Mouse (Mus musculus): ENCODE data around the gene Zfp61. TPM values are rescaled to one million over a fixed set of nuclear protein-coding genes. Genes with fewer than 3 reads are reported as not detected.

The Zfp61 gene
- total and polyA plus RNA-seq, 3 experiments = 9.9 to 15.3 TPM; not detected in 1

DNA sequence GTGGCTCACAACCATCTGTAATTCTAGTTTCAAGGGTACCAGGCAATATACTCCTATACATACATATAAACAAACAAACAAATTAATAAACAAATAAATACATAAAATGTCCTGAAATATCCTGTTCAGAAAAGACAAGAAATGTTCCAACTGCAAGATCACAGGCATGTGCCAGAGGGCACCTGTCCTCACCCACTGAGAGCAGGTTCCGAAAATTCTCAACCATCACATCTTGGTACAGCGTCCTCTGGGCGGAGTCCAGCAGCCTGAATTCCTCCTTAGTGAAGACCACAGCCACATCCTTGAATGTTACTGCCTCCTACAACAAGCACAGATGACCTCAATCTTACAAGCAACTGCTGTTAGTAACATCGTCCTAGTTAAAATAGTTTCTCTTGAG lies 6.3 kb downstream of the Zfp61 start:
- Histone ChIP-seq H3K4me1 (ENCODE audit: control insufficient read depth in 1 of 2, insufficient read depth in 2 of 2, low read length in 2 of 2) (no peaks in the 10 kb centered on the region), H3K9me3 (replicated peaks; ENCODE audit: insufficient read depth, low read length) (no peaks in the 10 kb centered on the region), H3K4me3 (ENCODE audit: control insufficient read depth in 1 of 2, insufficient read depth in 1 of 2, low read depth in 2 of 2, low read length in 2 of 2) (no peak overlapping the region), H3K36me3 (ENCODE audit: control insufficient read depth in 1 of 2, insufficient read depth in 2 of 2, low read length in 2 of 2) (no peaks in the 10 kb centered on the region; a peak in 1 of 4 replicates), H3K27me3 (ENCODE audit: control insufficient read depth in 1 of 2, insufficient read depth in 2 of 2, low read length in 2 of 2) (no peaks in the 10 kb centered on the region), H3K27ac (ENCODE audit: control insufficient read depth, low read depth, low read length) (no peak overlapping the region), H3K79me2 (ENCODE audit: control insufficient read depth, insufficient read depth, low read length, poor library complexity) (peaks cover 4% of the 10 kb centered on the region), H3K9ac (ENCODE audit: control insufficient read depth, low read depth, low read length, poor library complexity, severe bottlenecking) (no peak overlapping the region)
- TF ChIP-seq MAFK (IDR thresholded peaks at IDR 0.05; ENCODE audit: borderline replicate concordance, low read depth, low read length) (no peak), NELFE (IDR thresholded peaks at IDR 0.05; ENCODE audit: low read depth, low read length) (no peak), NRF1 (IDR thresholded peaks at IDR 0.05; ENCODE audit: insufficient read depth, low read depth, low read length, poor library complexity, severe bottlenecking) (no peak), MAX (IDR thresholded peaks at IDR 0.05; ENCODE audit: low read length) (no peak), POLR2A (IDR thresholded peaks at IDR 0.05; ENCODE audit: control insufficient read depth in 1 of 2, insufficient read depth in 1 of 2, low read depth in 1 of 2, low read length in 2 of 2, poor library complexity in 1 of 2) (no peak), ELF1 (IDR thresholded peaks at IDR 0.05; ENCODE audit: low read depth, low read length) (no peak), MEF2A (IDR thresholded peaks at IDR 0.05; ENCODE audit: extremely low read depth, insufficient replicate concordance, low read depth, low read length, poor library complexity, severe bottlenecking) (no peak), ZMIZ1 (IDR thresholded peaks at IDR 0.05; ENCODE audit: low read depth, low read length) (no peak), BHLHE40 (IDR thresholded peaks at IDR 0.05; ENCODE audit: borderline replicate concordance, low read depth, low read length) (no peak), ETS1 (IDR thresholded peaks at IDR 0.05; ENCODE audit: low read depth, low read length) (no peak), TBP (IDR thresholded peaks at IDR 0.05; ENCODE audit: low read depth, low read length) (no peak), EP300 (IDR thresholded peaks at IDR 0.05; ENCODE audit: low read depth in 1 of 2, low read length in 2 of 2) (no peak), RCOR1 (IDR thresholded peaks at IDR 0.05; ENCODE audit: low read depth, low read length) (no peak)
- no peak for DNase-seq (ENCODE audit: low read depth, low spot score)

GRCm38 (mm10) chr7:24293061-24293851 lies 7.8 kb downstream of the Zfp61 start:
- Histone ChIP-seq H3K36me3 (ENCODE audit: control insufficient read depth in 1 of 2, insufficient read depth in 2 of 2, low read length in 2 of 2) (no peaks in the 10 kb centered on the region; a peak in 1 of 4 replicates), H3K9me3 (replicated peaks; ENCODE audit: insufficient read depth, low read length) (no peaks in the 10 kb centered on the region), H3K4me3 (ENCODE audit: control insufficient read depth in 1 of 2, insufficient read depth in 1 of 2, low read depth in 2 of 2, low read length in 2 of 2) (no peak overlapping the region), H3K9ac (ENCODE audit: control insufficient read depth, low read depth, low read length, poor library complexity, severe bottlenecking) (no peak overlapping the region), H3K27me3 (ENCODE audit: control insufficient read depth in 1 of 2, insufficient read depth in 2 of 2, low read length in 2 of 2) (no peaks in the 10 kb centered on the region), H3K4me1 (ENCODE audit: control insufficient read depth in 1 of 2, insufficient read depth in 2 of 2, low read length in 2 of 2) (no peaks in the 10 kb centered on the region), H3K27ac (ENCODE audit: control insufficient read depth, low read depth, low read length) (no peak overlapping the region), H3K79me2 (ENCODE audit: control insufficient read depth, insufficient read depth, low read length, poor library complexity) (no peaks in the 10 kb centered on the region)
- no peak for DNase-seq (ENCODE audit: low read depth, low spot score)
- TF ChIP-seq MAZ (IDR thresholded peaks at IDR 0.05; ENCODE audit: low read depth, low read length) (no peak), E2F4 (IDR thresholded peaks at IDR 0.05; ENCODE audit: borderline replicate concordance, low read depth, low read length) (no peak), SIN3A (IDR thresholded peaks at IDR 0.05; ENCODE audit: low read length) (no peak), TAL1 (IDR thresholded peaks at IDR 0.05; ENCODE audit: low read length) (no peak), ZKSCAN1 (IDR thresholded peaks at IDR 0.05; ENCODE audit: low read depth, low read length) (no peak), TBP (IDR thresholded peaks at IDR 0.05; ENCODE audit: low read depth, low read length) (no peak), MAFK (IDR thresholded peaks at IDR 0.05; ENCODE audit: borderline replicate concordance, low read depth, low read length) (no peak), TCF12 (IDR thresholded peaks at IDR 0.05; ENCODE audit: low read depth, low read length) (no peak), CTCF (IDR thresholded peaks at IDR 0.05 in 2 of 3, conservative IDR thresholded peaks at IDR 0.05 in 1 of 3; ENCODE audit: control insufficient read depth in 1 of 3, insufficient read depth in 1 of 3, low read depth in 2 of 3, low read length in 3 of 3, poor library complexity in 1 of 3, severe bottlenecking in 1 of 3) (no peak), EP300 (IDR thresholded peaks at IDR 0.05; ENCODE audit: low read depth in 1 of 2, low read length in 2 of 2) (no peak), ZNF384 (IDR thresholded peaks at IDR 0.05; ENCODE audit: low read depth, low read length) (no peak), MEF2A (IDR thresholded peaks at IDR 0.05; ENCODE audit: extremely low read depth, insufficient replicate concordance, low read depth, low read length, poor library complexity, severe bottlenecking) (no peak), KAT2A (conservative IDR thresholded peaks at IDR 0.05; ENCODE audit: low read depth, low read length) (no peak), ZMIZ1 (IDR thresholded peaks at IDR 0.05; ENCODE audit: low read depth, low read length) (no peak), MYC (IDR thresholded peaks at IDR 0.05; ENCODE audit: low read depth, low read length) (no peak), POLR2AphosphoS2 (IDR thresholded peaks at IDR 0.05; ENCODE audit: low read length) (no peak), POLR2A (IDR thresholded peaks at IDR 0.05; ENCODE audit: control insufficient read depth in 1 of 2, insufficient read depth in 1 of 2, low read depth in 1 of 2, low read length in 2 of 2, poor library complexity in 1 of 2) (no peak)
